ENCODE assay signal across 9 mouse cellular contexts in the genomic region with DNA sequence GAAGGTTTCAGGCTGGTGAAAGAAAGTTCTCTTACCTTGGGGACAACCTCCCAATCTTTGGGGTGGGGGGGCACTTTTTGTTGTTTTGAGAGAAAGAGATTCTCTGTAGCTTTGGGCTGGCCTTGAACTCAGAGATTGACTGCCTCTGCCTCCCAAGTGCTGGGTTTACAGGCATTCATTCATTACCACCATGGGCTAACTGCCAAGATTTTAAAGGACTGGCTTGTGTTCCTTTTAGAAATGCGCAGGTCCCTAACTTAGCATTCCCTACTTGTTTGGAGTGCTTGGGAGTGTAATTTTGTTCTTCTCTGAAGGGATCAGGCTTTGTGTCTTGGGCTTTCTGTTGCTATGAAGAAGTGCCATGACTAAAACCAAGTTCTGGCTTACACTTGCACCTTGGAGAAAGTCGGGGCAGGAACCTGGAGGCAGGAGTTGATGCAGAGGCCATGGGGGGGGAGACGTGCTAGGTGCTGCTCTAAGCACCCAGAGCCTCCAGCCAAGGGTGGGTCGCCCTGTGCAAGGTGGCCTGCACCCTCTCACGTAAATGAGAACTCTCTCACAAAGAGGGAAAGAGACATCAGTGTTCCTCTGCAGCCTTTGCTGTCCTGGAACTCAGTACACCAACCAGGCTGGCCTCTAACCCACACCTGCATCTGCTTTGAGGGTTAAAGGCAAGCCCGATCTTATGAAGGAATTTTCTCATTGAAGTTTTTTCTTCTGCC. TPM values are rescaled to one million over a fixed set of nuclear protein-coding genes. Genes with fewer than 3 reads are reported as not detected.
A peak's percentile ranks its signal among the peaks of the same experiment; 100 is the strongest.
DNase-seq lines count a peak whose midpoint lies in the region; ATAC-seq and TF ChIP-seq lines count a peak whose summit lies in the region.
"Had no signal": no experiment of that assay in that cellular context is flagged by ENCODE, and none has a peak within 500 bp of the region (broad histone marks: within the 10 kb centered on the region; RNA-seq: fewer than 3 reads in every experiment).

No protein-coding gene starts in this region.

- DNase-seq in lung, postnatal 4 days: no peak
- DNase-seq in right cerebral cortex, postnatal 36 days (ENCODE audit: low spot score in 2 of 2): no peak
- DNase-seq in yolk sac, embryonic 10.5 days (ENCODE audit: low spot score): no peak
- DNase-seq: adrenal gland, postnatal 10 days had no signal

- no peaks in the 10 kb centered on the region for H3K27me3 ChIP-seq in lung, embryonic 15.5 days
- H3K27me3 ChIP-seq in limb, embryonic 12.5 days: no peaks in the 10 kb centered on the region
- no peaks in the 10 kb centered on the region for H3K27me3 ChIP-seq in stomach, embryonic 14.5 days (ENCODE audit: control insufficient read depth, insufficient read depth, low read length)

- 74% methylated on average over 6 of the region's 6 CpGs for WGBS in lung, embryonic 15.5 days
- WGBS in limb, embryonic 12.5 days: 84% methylated on average over 6 of the region's 6 CpGs
- WGBS in stomach, embryonic 14.5 days: 79% methylated on average over 6 of the region's 6 CpGs

- ATAC-seq in lung, embryonic 15.5 days (ENCODE audit: borderline replicate concordance, extremely low read depth, low FRiP score, low TSS enrichment): no peak
- no peak for ATAC-seq in limb, embryonic 12.5 days (ENCODE audit: insufficient number of reproducible peaks, insufficient read depth, low FRiP score, low TSS enrichment, low read depth)
- no peak for ATAC-seq in stomach, embryonic 14.5 days (ENCODE audit: insufficient number of reproducible peaks, insufficient read depth, low FRiP score, low read depth)
- no peak for ATAC-seq in frontal cortex, adult (ENCODE audit: low TSS enrichment)

- peaks cover 11% of the 10 kb centered on the region for H3K4me1 ChIP-seq in lung, embryonic 15.5 days
- peaks cover 4% of the 10 kb centered on the region for H3K4me1 ChIP-seq in embryonic fibroblast, embryonic 13.5 days (ENCODE audit: control insufficient read depth, insufficient read depth, low read length)
- H3K4me1 ChIP-seq in limb, embryonic 12.5 days (replicated peaks): peaks cover 12% of the 10 kb centered on the region
- peaks cover 9% of the 10 kb centered on the region; the same call in 1 of the 2 replicates for H3K4me1 ChIP-seq in stomach, embryonic 14.5 days (ENCODE audit: control insufficient read depth, insufficient read depth, low read length)

- TF ChIP-seq POLR2A in embryonic fibroblast, embryonic 13.5 days (IDR thresholded peaks at IDR 0.05; ENCODE audit: low read depth, low read length): 0 out of 2 replicates have a peak, but pooled peaks have one; percentile 12

- no peaks in the 10 kb centered on the region for H3K9me3 ChIP-seq in lung, embryonic 15.5 days
- no peaks in the 10 kb centered on the region for H3K9me3 ChIP-seq in limb, embryonic 12.5 days
- H3K9me3 ChIP-seq in stomach, embryonic 14.5 days (ENCODE audit: control insufficient read depth, low read depth, low read length): no peaks in the 10 kb centered on the region

- peaks cover 27% of the 10 kb centered on the region for H3K36me3 ChIP-seq in lung, embryonic 15.5 days
- H3K36me3 ChIP-seq in limb, embryonic 12.5 days: peaks cover 28% of the 10 kb centered on the region
- peaks cover 23% of the 10 kb centered on the region for H3K36me3 ChIP-seq in stomach, embryonic 14.5 days (ENCODE audit: control insufficient read depth, insufficient read depth, low read length)

- no peak for TF ChIP-seq CTCF in embryonic fibroblast, embryonic 13.5 days (IDR thresholded peaks at IDR 0.05; ENCODE audit: borderline replicate concordance, insufficient read depth, low read length)

- peak overlapping the region; percentile 78 for H3K4me3 ChIP-seq in lung, embryonic 15.5 days
- peak overlapping the region; percentile 95 for H3K4me3 ChIP-seq in embryonic fibroblast, embryonic 13.5 days (ENCODE audit: insufficient read depth, low read length)
- H3K4me3 ChIP-seq in limb, embryonic 12.5 days (replicated peaks): peak overlapping the region; percentile 78
- peak overlapping the region; percentile 72 for H3K4me3 ChIP-seq in stomach, embryonic 14.5 days (ENCODE audit: low read depth, low read length)

- H3K4me2 ChIP-seq in lung, embryonic 15.5 days: peak overlapping the region; percentile 87
- H3K4me2 ChIP-seq in limb, embryonic 12.5 days: peak overlapping the region; percentile 92
- peak overlapping the region; percentile 96; the same call in 1 of the 2 replicates for H3K4me2 ChIP-seq in stomach, embryonic 14.5 days (replicated peaks; ENCODE audit: low read depth, low read length)

- H3K9ac ChIP-seq in lung, embryonic 15.5 days: peak overlapping the region; percentile 98
- H3K9ac ChIP-seq in limb, embryonic 12.5 days (replicated peaks): peak overlapping the region; percentile 96; the same call in 1 of the 2 replicates
- H3K9ac ChIP-seq in stomach, embryonic 14.5 days (replicated peaks; ENCODE audit: low read depth, low read length): no peak overlapping the region

- no peak overlapping the region for H3K27ac ChIP-seq in lung, embryonic 15.5 days
- no peak overlapping the region for H3K27ac ChIP-seq in embryonic fibroblast, embryonic 13.5 days (ENCODE audit: insufficient read depth, low read length)
- H3K27ac ChIP-seq in limb, embryonic 12.5 days: no peak overlapping the region
- no peak overlapping the region for H3K27ac ChIP-seq in stomach, embryonic 14.5 days (ENCODE audit: low read length)

RNA-seq across cellular contexts. Expression of a gene that starts 2.1 kb away (rescaled TPM):
- polyA plus RNA-seq in lung, embryonic 15.5 days (2015; fragmentation: Nextera tagmentation; extraction: Ambion mirVana): 1,444 and 1,500 TPM in 2 replicates
- 1,585 and 1,789 TPM in 2 replicates for polyA plus RNA-seq in embryonic fibroblast, embryonic 13.5 days (2011; ENCODE audit: insufficient read length, low read depth, missing spikeins)
- 1,503 and 1,509 TPM in 2 replicates for polyA plus RNA-seq in limb, embryonic 12.5 days (2016; fragmentation: Nextera tagmentation; extraction: Ambion mirVana)
- 1,772 and 1,775 TPM in 2 replicates for polyA plus RNA-seq in stomach, embryonic 14.5 days (2014; fragmentation: Nextera tagmentation; extraction: Ambion mirVana)

RNA-seq across cellular contexts. Expression of a gene that starts 13.0 kb away (rescaled TPM):
- polyA plus RNA-seq in lung, embryonic 15.5 days (2015; fragmentation: Nextera tagmentation; extraction: Ambion mirVana): 0.34 and 0.50 TPM in 2 replicates
- polyA plus RNA-seq in embryonic fibroblast, embryonic 13.5 days (2011; ENCODE audit: insufficient read length, low read depth, missing spikeins): 0.80 and 0.90 TPM in 2 replicates
- 0.40 and 0.53 TPM in 2 replicates for polyA plus RNA-seq in limb, embryonic 12.5 days (2016; fragmentation: Nextera tagmentation; extraction: Ambion mirVana)
- 0.56 and 1.2 TPM in 2 replicates for polyA plus RNA-seq in stomach, embryonic 14.5 days (2014; fragmentation: Nextera tagmentation; extraction: Ambion mirVana)

RNA-seq across cellular contexts. Expression of a gene that starts 41.5 kb away (rescaled TPM):
- 45.2 and 46.4 TPM in 2 replicates for polyA plus RNA-seq in lung, embryonic 15.5 days (2015; fragmentation: Nextera tagmentation; extraction: Ambion mirVana)
- polyA plus RNA-seq in embryonic fibroblast, embryonic 13.5 days (2011; ENCODE audit: insufficient read length, low read depth, missing spikeins): 52.4 and 80.7 TPM in 2 replicates
- polyA plus RNA-seq in limb, embryonic 12.5 days (2016; fragmentation: Nextera tagmentation; extraction: Ambion mirVana): 63.2 and 63.7 TPM in 2 replicates
- polyA plus RNA-seq in stomach, embryonic 14.5 days (2014; fragmentation: Nextera tagmentation; extraction: Ambion mirVana): 47.6 and 54.3 TPM in 2 replicates

RNA-seq across cellular contexts. Expression of a gene that starts 53.9 kb away (rescaled TPM):
- 16.8 and 16.9 TPM in 2 replicates for polyA plus RNA-seq in lung, embryonic 15.5 days (2015; fragmentation: Nextera tagmentation; extraction: Ambion mirVana)
- polyA plus RNA-seq in embryonic fibroblast, embryonic 13.5 days (2011; ENCODE audit: insufficient read length, low read depth, missing spikeins): 1.1 TPM in 1 of 2 replicates, not detected in the other
- polyA plus RNA-seq in limb, embryonic 12.5 days (2016; fragmentation: Nextera tagmentation; extraction: Ambion mirVana): 15.9 and 16.0 TPM in 2 replicates
- 20.4 and 23.9 TPM in 2 replicates for polyA plus RNA-seq in stomach, embryonic 14.5 days (2014; fragmentation: Nextera tagmentation; extraction: Ambion mirVana)
